Mouse (Mus musculus) hindbrain, postnatal 0 days (tissue): Measurements from ENCODE around the gene Ddc. TPM values are rescaled to one million over a fixed set of nuclear protein-coding genes. Genes with fewer than 3 reads are reported as not detected.

Experiments used
- ATAC-seq: fragments of 200-750 bp; cut with Nextera tagmentation; 2 replicates; pipeline ENCODE4 v1.8.0; 2017; ENCODE audit warnings: mild to moderate bottlenecking, moderate TSS enrichment, moderate library complexity
- DNase-seq: peaks from one replicate; pipeline ENCODE4 v3.0.0-alpha.2; 2015; ENCODE audit warnings: low spot score
- H3K27ac ChIP-seq: fragments of 300-500 bp; sonication (generic); 2 replicates; pipeline ENCODE4 v1.5.1; 2014; ENCODE audit warnings: mild to moderate bottlenecking
- H3K27me3 ChIP-seq: fragments of 300-500 bp; sonication (generic); 2 replicates; pipeline ENCODE4 v1.6.1; 2014; ENCODE audit warnings: low read length, mixed read lengths; ENCODE audit not compliant: insufficient read depth
- H3K36me3 ChIP-seq: fragments of 300-500 bp; sonication (generic); 2 replicates; pipeline ENCODE4 v1.6.1; 2014; ENCODE audit warnings: low read length, mixed read lengths; ENCODE audit not compliant: insufficient read depth
- H3K4me1 ChIP-seq: fragments of 300-500 bp; sonication (generic); 2 replicates; pipeline ENCODE4 v1.6.1; 2014; ENCODE audit warnings: antibody characterized with exemption, low read length, mixed read lengths; ENCODE audit not compliant: insufficient read depth
- H3K4me2 ChIP-seq: fragments of 300-500 bp; sonication (generic); 2 replicates; pipeline ENCODE4 v1.6.1; 2014; ENCODE audit warnings: low read depth, mild to moderate bottlenecking, low read length, moderate library complexity, mixed read lengths
- H3K4me3 ChIP-seq: fragments of 300-500 bp; sonication (generic); 2 replicates; pipeline ENCODE4 v1.5.1; 2014; ENCODE audit warnings: low read length
- H3K9ac ChIP-seq: fragments of 300-500 bp; sonication (generic); replicated peaks from 2 replicates; pipeline ENCODE4 v1.6.1; 2014; ENCODE audit warnings: mild to moderate bottlenecking, low read length, moderate library complexity, mixed read lengths
- H3K9me3 ChIP-seq: fragments of 300-500 bp; sonication (generic); 2 replicates; pipeline ENCODE4 v1.6.1; 2016; ENCODE audit warnings: low read length, mixed read lengths
- CTCF ChIP-seq: IDR thresholded peaks from 2 replicates; pipeline ENCODE4 v1.5.1; 2016; ENCODE audit warnings: antibody characterized with exemption, control low read depth, low read depth
- WGBS: fragments of 180-500 bp; shearing (Covaris S2); extraction: QIAGEN DNeasy Blood & Tissue Kit; methylation state at CpG from one replicate; pipeline ENCODE4 v1.1.7; 2014; 5-methylcytosine and 5-hydroxymethylcytosine counted together
- polyA plus RNA-seq: library from polyadenylated mRNA; unstranded; fragments of >200 nt; fragmentation: Nextera tagmentation; extraction: Ambion mirVana; gene quantifications from 2 replicates; pipeline ENCODE4 v1.2.1, GENCODE M21; 2015
- total RNA-seq: library from RNA; depleted of rRNA; stranded (reverse); fragments of >200 nt; gene quantifications from 2 replicates; pipeline ENCODE4 v1.2.3, GENCODE M21; 2014

The Ddc gene
- total and polyA plus RNA-seq, 2 experiments from 2014 or later = 13.7 to 15.4 TPM

DNA sequence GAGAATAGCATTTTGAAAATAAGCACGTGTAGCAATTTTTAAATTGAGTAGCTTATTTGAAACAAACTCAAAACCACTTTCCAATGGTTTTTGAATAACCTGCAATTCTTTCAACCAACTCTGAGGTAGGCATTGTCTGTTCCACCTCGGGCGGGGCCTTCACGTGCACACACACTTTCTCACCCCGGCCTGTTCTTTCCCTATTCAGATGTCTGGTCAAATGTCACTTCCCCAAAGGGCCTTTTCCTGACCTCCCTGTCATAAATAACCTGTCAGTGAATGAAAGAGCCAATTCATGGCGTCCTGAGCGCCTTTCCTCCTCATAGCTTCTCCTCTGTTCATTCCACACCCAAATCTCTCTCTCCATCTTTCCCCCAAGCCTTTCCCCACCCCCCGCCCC, 64.8 kb downstream of the Ddc start:
- Histone ChIP-seq H3K4me3 (no peak overlapping the region), H3K27ac (no peak overlapping the region), H3K4me2 (no peak overlapping the region), H3K9ac (no peak overlapping the region), H3K4me1 (no peaks in the 10 kb centered on the region), H3K27me3 (no peaks in the 10 kb centered on the region), H3K9me3 (no peaks in the 10 kb centered on the region), H3K36me3 (no peaks in the 10 kb centered on the region)
- WGBS = 52% methylated on average over 8 of the region's 8 CpGs
- DNase-seq (no peak), ATAC-seq (no peak)
- no peak for TF ChIP-seq CTCF

DNA sequence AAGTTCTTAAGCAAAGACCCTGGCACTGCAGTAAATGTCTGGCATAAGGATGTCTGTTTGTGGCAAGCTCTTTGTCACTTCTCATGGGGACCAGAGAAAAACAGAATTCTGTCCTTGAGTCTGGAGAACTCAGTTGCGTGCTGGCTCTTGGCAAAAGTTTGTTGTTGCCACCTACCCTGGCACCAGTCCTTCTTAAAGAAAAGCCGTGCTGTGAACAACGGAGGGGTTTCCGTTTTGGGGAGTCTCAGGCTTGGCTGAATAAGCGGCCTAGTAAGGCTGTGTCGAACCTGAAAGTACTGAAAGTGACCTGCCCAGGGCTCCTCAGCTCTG, 65.2 kb downstream of the Ddc start:
- TF ChIP-seq CTCF = no peak
- Histone ChIP-seq H3K9ac (no peak overlapping the region), H3K36me3 (no peaks in the 10 kb centered on the region), H3K9me3 (no peaks in the 10 kb centered on the region), H3K27me3 (no peaks in the 10 kb centered on the region), H3K27ac (no peak overlapping the region), H3K4me3 (no peak overlapping the region), H3K4me1 (no peaks in the 10 kb centered on the region), H3K4me2 (no peak overlapping the region)
- WGBS = 45% methylated on average over 6 of the region's 6 CpGs
- no peak for ATAC-seq
- DNase-seq = no peak

- H3K9me3 ChIP-seq = no peaks in the 10 kb centered on the region
- no peak for TF ChIP-seq CTCF
- 31% methylated on average over 6 of the region's 6 CpGs for WGBS
- no peak overlapping the region for H3K9ac ChIP-seq
- no peak overlapping the region for H3K27ac ChIP-seq
- H3K27me3 ChIP-seq = no peaks in the 10 kb centered on the region
- no peak overlapping the region for H3K4me2 ChIP-seq
- ATAC-seq = no peak
- H3K4me3 ChIP-seq = no peak overlapping the region
- no peak for DNase-seq
- no peaks in the 10 kb centered on the region for H3K4me1 ChIP-seq
- no peaks in the 10 kb centered on the region for H3K36me3 ChIP-seq
These were observed 65.8 kb downstream of the Ddc start for GRCm38 (mm10) chr11:11831940-11832754.

DNA sequence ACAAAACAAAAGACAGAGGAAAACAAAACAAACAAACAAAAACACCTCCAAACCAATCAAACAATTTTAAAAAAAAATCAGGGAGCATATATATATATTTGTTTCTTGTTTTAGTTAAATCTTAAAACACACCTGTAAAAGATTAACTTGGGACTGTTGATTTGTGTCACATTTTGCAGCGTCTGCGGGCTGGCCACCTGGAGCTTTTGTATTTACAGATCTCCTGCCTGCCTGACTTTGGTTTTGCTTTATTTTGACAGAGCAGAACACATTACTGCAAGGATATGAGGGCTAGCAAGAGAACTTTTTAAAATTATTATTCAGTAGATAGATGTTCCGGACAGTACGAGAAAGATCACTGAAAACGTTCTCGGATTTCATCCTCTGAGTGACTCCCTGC, 66.4 kb downstream of the Ddc start:
- no peak overlapping the region for H3K9ac ChIP-seq
- no peak overlapping the region for H3K4me3 ChIP-seq
- WGBS = 53% methylated on average over 6 of the region's 6 CpGs
- DNase-seq (no peak), ATAC-seq (no peak)
- no peaks in the 10 kb centered on the region for H3K4me1 ChIP-seq
- no peaks in the 10 kb centered on the region for H3K36me3 ChIP-seq
- H3K4me2 ChIP-seq = no peak overlapping the region
- H3K27me3 ChIP-seq = no peaks in the 10 kb centered on the region
- no peak for TF ChIP-seq CTCF
- no peaks in the 10 kb centered on the region for H3K9me3 ChIP-seq
- no peak overlapping the region for H3K27ac ChIP-seq

DNA sequence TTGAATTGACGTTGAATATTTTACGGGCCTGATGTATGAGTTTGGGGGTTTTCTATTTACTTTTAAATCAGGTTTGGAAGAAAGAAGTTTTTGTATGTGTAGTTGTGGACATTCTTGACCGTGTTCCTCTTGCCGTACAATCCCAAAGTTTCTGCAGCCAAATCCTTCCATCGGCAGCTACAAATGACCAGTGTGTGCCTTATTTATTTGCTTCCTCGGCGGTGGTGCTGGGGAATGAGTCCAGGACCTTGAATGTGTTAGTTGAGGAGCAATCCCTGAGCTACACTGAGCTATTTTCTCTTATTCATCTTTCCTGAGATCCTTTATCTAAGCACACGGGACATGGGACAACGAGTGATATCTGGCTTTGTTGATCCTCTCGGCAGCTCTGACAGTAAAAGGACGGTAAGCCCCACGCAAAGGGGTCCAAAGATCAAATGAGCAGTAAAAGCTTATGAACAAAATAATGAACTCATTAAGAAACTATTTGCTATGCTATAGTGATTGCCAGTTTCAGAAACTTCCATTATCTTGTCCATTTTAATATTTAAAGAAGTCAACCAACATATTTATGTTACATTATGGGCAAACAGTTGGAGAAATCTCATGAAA, 67.0 kb downstream of the Ddc start:
- no peaks in the 10 kb centered on the region for H3K27me3 ChIP-seq
- 48% methylated on average over 12 of the region's 12 CpGs for WGBS
- no peak overlapping the region for H3K9ac ChIP-seq
- H3K9me3 ChIP-seq = no peaks in the 10 kb centered on the region
- no peak for TF ChIP-seq CTCF
- no peak overlapping the region for H3K27ac ChIP-seq
- H3K4me3 ChIP-seq = no peak overlapping the region
- DNase-seq (no peak), ATAC-seq (no peak)
- no peak overlapping the region for H3K4me2 ChIP-seq
- H3K4me1 ChIP-seq = no peaks in the 10 kb centered on the region
- no peaks in the 10 kb centered on the region for H3K36me3 ChIP-seq

- no peaks in the 10 kb centered on the region for H3K9me3 ChIP-seq
- no peak for DNase-seq
- no peak overlapping the region for H3K4me2 ChIP-seq
- H3K27me3 ChIP-seq = no peaks in the 10 kb centered on the region
- no peak overlapping the region for H3K4me3 ChIP-seq
- H3K9ac ChIP-seq = no peak overlapping the region
- no peaks in the 10 kb centered on the region; the same call in 1 of the 2 replicates for H3K4me1 ChIP-seq
- WGBS = 45% methylated on average over 11 of the region's 11 CpGs
- ATAC-seq = no peak
- H3K36me3 ChIP-seq = no peaks in the 10 kb centered on the region
- H3K27ac ChIP-seq = no peak overlapping the region
- no peak for TF ChIP-seq CTCF
These were observed 68.6 kb downstream of the Ddc start for GRCm38 (mm10) chr11:11829161-11830000.
